Mouse (Mus musculus): ENCODE measurements around the gene Pde7b.

DNA sequence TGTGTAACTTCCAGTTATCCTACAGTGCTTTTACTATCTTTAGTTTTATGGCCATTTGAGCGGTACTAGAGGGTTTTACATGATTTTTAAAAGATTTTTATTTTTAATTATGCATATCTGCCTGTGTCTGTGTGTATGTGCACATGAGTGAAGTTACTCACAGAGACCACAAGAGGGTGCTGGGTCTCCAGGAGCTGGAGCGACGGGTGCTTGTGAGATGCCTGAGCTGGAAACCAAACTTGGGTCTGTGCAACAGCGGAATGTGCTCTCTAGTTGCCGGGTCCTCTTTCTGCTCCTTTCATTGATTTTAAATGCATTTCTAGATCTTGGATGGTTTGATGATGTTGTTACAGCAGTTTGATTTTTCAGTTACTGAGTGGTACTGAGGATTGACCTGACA lies 352.8 kb downstream of the Pde7b start:
- TF ChIP-seq CTCF (IDR thresholded peaks at IDR 0.05; ENCODE audit: insufficient read depth, low read depth, low read length) (no peak), POLR2A (IDR thresholded peaks at IDR 0.05; ENCODE audit: insufficient read depth, low read depth, low read length) (no peak)
